Mouse (Mus musculus): ENCODE data around the gene Hnrnpf.

GRCm38 (mm10) chr6:117878700-117879407 is 21.3 kb upstream of the Hnrnpf start:
- TF ChIP-seq CTCF (IDR thresholded peaks at IDR 0.05; ENCODE audit: control insufficient read depth, insufficient read depth, insufficient read length) (no peak), MYOD1 (IDR thresholded peaks at IDR 0.05; ENCODE audit: control insufficient read depth, insufficient read length, low read depth) (no peak), CEBPB (IDR thresholded peaks at IDR 0.05; ENCODE audit: low read depth) (peak; percentile 35), MYOG (IDR thresholded peaks at IDR 0.05; ENCODE audit: control insufficient read depth, extremely low read depth, insufficient read length) (no peak), USF1 (IDR thresholded peaks at IDR 0.05; ENCODE audit: low read depth) (no peak)

All from C2C12 (cell line).